ENCODE assay signal across 22 mouse cellular contexts in genomic region chr5:134085887-134086639, GRCm38 (mm10). TPM values are rescaled to one million over a fixed set of nuclear protein-coding genes. Genes with fewer than 3 reads are reported as not detected.
DNase-seq lines count a peak whose midpoint lies in the region; ATAC-seq and TF ChIP-seq lines count a peak whose summit lies in the region.
"Had no signal": no experiment of that assay in that cellular context is flagged by ENCODE, and none has a peak within 500 bp of the region (broad histone marks: within the 10 kb centered on the region; RNA-seq: fewer than 3 reads in every experiment).

No protein-coding gene starts in this region.

- no peaks in the 10 kb centered on the region for H3K9me3 ChIP-seq in kidney, postnatal 0 days (replicated peaks; ENCODE audit: low read length)
- H3K9me3 ChIP-seq in ES-Bruce4 (replicated peaks; ENCODE audit: control insufficient read depth, insufficient read depth, low read length, poor library complexity, severe bottlenecking), result no peaks in the 10 kb centered on the region
- no peaks in the 10 kb centered on the region for H3K9me3 ChIP-seq in intestine, postnatal 0 days (ENCODE audit: control insufficient read depth)
- H3K9me3 ChIP-seq: embryonic facial prominence, embryonic 15.5 days; forebrain, embryonic 10.5 days; heart, embryonic 10.5 days; hindbrain, embryonic 12.5 days had no signal

- WGBS in kidney, postnatal 0 days, result 85% methylated on average over 3 of the region's 3 CpGs
- WGBS in intestine, postnatal 0 days, result 68% methylated on average over 3 of the region's 3 CpGs

- no peak overlapping the region for H3K27ac ChIP-seq in kidney, postnatal 0 days
- H3K27ac ChIP-seq in ES-Bruce4 (ENCODE audit: insufficient read depth, low read length), result no peak overlapping the region
- peak overlapping the region; percentile 62 for H3K27ac ChIP-seq in intestine, postnatal 0 days (ENCODE audit: low read depth, low read length)
- H3K27ac ChIP-seq: embryonic facial prominence, embryonic 15.5 days; forebrain, embryonic 10.5 days; heart, embryonic 10.5 days; hindbrain, embryonic 12.5 days had no signal

- H3K4me1 ChIP-seq in kidney, postnatal 0 days (replicated peaks; ENCODE audit: insufficient read depth, low read length), result peaks cover 3% of the 10 kb centered on the region; the same call in 1 of the 2 replicates
- H3K4me1 ChIP-seq in ES-Bruce4 (ENCODE audit: control insufficient read depth, insufficient read depth, low read length), result no peaks in the 10 kb centered on the region
- no peaks in the 10 kb centered on the region for H3K4me1 ChIP-seq in intestine, postnatal 0 days (replicated peaks; ENCODE audit: control insufficient read depth, insufficient read depth, low read length)

- no peak for TF ChIP-seq POLR2A in ES-Bruce4 (IDR thresholded peaks at IDR 0.05; ENCODE audit: insufficient read depth, low read length)

- no peaks in the 10 kb centered on the region for H3K27me3 ChIP-seq in kidney, postnatal 0 days (ENCODE audit: insufficient read depth, low read length)
- no peaks in the 10 kb centered on the region for H3K27me3 ChIP-seq in ES-Bruce4 (ENCODE audit: control insufficient read depth, insufficient read depth, low read length, poor library complexity, severe bottlenecking)
- no peaks in the 10 kb centered on the region for H3K27me3 ChIP-seq in intestine, postnatal 0 days (replicated peaks; ENCODE audit: control insufficient read depth, insufficient read depth, low read length)
- H3K27me3 ChIP-seq: embryonic facial prominence, embryonic 15.5 days; hindbrain, embryonic 12.5 days had no signal

- ATAC-seq in kidney, postnatal 0 days (replicated peaks; ENCODE audit: low FRiP score, low read depth), result no peak
- ATAC-seq in intestine, postnatal 0 days, result peak; percentile 84
- ATAC-seq: forebrain, embryonic 14.5 days; hindbrain, embryonic 16.5 days had no signal

- H3K36me3 ChIP-seq in kidney, postnatal 0 days (ENCODE audit: insufficient read depth, low read length), result no peaks in the 10 kb centered on the region
- no peaks in the 10 kb centered on the region for H3K36me3 ChIP-seq in ES-Bruce4 (ENCODE audit: control insufficient read depth, insufficient read depth, low read length, poor library complexity, severe bottlenecking)
- H3K36me3 ChIP-seq in intestine, postnatal 0 days (ENCODE audit: control insufficient read depth, insufficient read depth), result no peaks in the 10 kb centered on the region
- H3K36me3 ChIP-seq: embryonic facial prominence, embryonic 15.5 days; forebrain, embryonic 10.5 days; heart, embryonic 10.5 days; hindbrain, embryonic 12.5 days had no signal

- H3K9ac ChIP-seq in kidney, postnatal 0 days (ENCODE audit: low read depth, low read length), result no peak overlapping the region
- H3K9ac ChIP-seq in ES-Bruce4 (ENCODE audit: low read depth, poor library complexity, severe bottlenecking), result no peak overlapping the region
- no peak overlapping the region for H3K9ac ChIP-seq in intestine, postnatal 0 days (ENCODE audit: low read depth, low read length)
- H3K9ac ChIP-seq: embryonic facial prominence, embryonic 15.5 days; hindbrain, embryonic 12.5 days had no signal

- TF ChIP-seq EP300 in ES-Bruce4 (IDR thresholded peaks at IDR 0.05; ENCODE audit: insufficient read depth, low read depth, low read length), result no peak

- H3K4me2 ChIP-seq in kidney, postnatal 0 days (ENCODE audit: low read length), result no peak overlapping the region
- H3K4me2 ChIP-seq in intestine, postnatal 0 days (replicated peaks; ENCODE audit: low read depth), result 0 out of 2 replicates have a peak overlapping the region, but pooled peaks have one; percentile 21
- H3K4me2 ChIP-seq: embryonic facial prominence, embryonic 15.5 days; hindbrain, embryonic 12.5 days had no signal

- H3K4me3 ChIP-seq in kidney, postnatal 0 days (replicated peaks; ENCODE audit: low read depth, low read length), result no peak overlapping the region
- H3K4me3 ChIP-seq in ES-Bruce4 (ENCODE audit: low read depth, low read length), result no peak overlapping the region
- H3K4me3 ChIP-seq in intestine, postnatal 0 days (ENCODE audit: low read depth, low read length), result no peak overlapping the region
- H3K4me3 ChIP-seq: embryonic facial prominence, embryonic 15.5 days; erythroblast, embryonic 14.5 days; forebrain, embryonic 10.5 days; heart, embryonic 10.5 days; hindbrain, embryonic 12.5 days had no signal

- peak; percentile 27 for TF ChIP-seq CTCF in kidney, postnatal 0 days (IDR thresholded peaks at IDR 0.05; ENCODE audit: low read depth)
- TF ChIP-seq CTCF in ES-Bruce4 (IDR thresholded peaks at IDR 0.05; ENCODE audit: low read depth, low read length), result peak; percentile 10
- TF ChIP-seq CTCF in intestine, postnatal 0 days (IDR thresholded peaks at IDR 0.05; ENCODE audit: low read depth), result peak; percentile 72

- DNase-seq in kidney, postnatal 0 days (ENCODE audit: low spot score), result no peak
- no peak for DNase-seq in kidney, adult 9 months
- no peak for DNase-seq in adrenal gland, postnatal 36 days
- DNase-seq in spleen, postnatal 36 days (ENCODE audit: low spot score in 2 of 2), result no peak
- DNase-seq in frontal cortex, postnatal 10 days (ENCODE audit: low spot score in 2 of 2), result no peak
- DNase-seq: adrenal gland, adult 2 months; cerebellum, adult 11 months; cerebellum, adult 8-10 months; embryo, embryonic 11 days; gastrocnemius, postnatal 10 days; heart, adult 18-20 months; heart, postnatal 10 days; heart, postnatal 4 days had no signal

RNA-seq across cellular contexts. Expression of gene Castor2, which starts 13.4 kb away (rescaled TPM):
- polyA plus RNA-seq in kidney, postnatal 0 days (2015; fragmentation: Nextera tagmentation; extraction: Ambion mirVana), result 13.0 and 15.8 TPM in 2 replicates
- 11.1 and 13.5 TPM in 2 replicates for polyA plus RNA-seq in ES-Bruce4 (2011; ENCODE audit: insufficient read depth, insufficient read length, low read depth, missing spikeins)
- polyA plus RNA-seq in intestine, postnatal 0 days (2015; fragmentation: Nextera tagmentation; extraction: Ambion mirVana), result 24.1 and 31.3 TPM in 2 replicates
- 10 to 100 TPM; 12.1 TPM for total RNA-seq in adrenal gland, postnatal 36 days (2021)

Comparison
In these comparisons a context has a peak if more than half of its experiments do, and no peak if none do; other contexts are left out.
1. CTCF ChIP-seq: peak in every context shown above with its lines; median percentile 72 in intestine, postnatal 0 days; 27 in kidney, postnatal 0 days; 10 in ES-Bruce4.